Mouse (Mus musculus): ENCODE results near the gene Glipr1.

The Glipr1 gene

DNA sequence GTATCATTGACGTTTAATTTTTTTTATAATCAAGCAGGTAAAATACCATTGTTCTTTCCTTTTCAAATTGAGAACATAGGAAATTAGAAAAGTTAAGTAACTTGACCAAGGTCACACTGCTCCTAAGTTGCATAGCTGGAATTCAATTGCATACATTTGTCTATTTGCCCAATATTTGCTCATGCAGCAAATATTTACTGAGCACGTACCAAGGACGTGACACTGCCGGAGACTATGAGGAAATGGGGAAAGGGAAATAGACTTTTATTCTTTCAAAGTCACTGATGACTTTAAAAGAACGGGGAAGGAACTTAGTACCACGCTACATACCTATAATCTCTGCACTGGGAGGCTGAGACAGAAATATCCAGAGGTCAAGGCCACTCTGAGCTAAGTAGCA lies 42.0 kb downstream of the Glipr1 start:
- no peak for DNase-seq (ENCODE audit: low spot score in 2 of 2)

DNA sequence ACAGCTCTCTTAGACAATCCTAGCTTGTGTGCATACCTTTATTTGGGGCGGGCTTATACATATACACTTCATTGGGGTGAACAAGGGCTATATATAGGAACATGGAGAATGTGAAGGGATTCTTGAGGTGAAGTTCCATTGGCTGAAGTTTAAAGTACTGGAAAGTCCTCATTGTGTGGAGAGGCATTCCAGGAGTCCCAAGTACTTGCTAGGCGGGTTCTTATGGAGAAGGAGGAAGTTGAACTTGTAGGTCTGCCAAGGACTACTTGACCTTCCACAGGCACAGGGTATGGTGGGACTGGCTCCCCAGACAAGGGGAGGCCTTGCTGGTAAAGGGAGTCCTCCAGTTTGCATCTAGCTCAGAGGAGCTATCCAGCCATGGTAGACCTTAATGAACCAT lies 43.1 kb downstream of the Glipr1 start:
- DNase-seq (ENCODE audit: low spot score in 2 of 2), result no peak

DNA sequence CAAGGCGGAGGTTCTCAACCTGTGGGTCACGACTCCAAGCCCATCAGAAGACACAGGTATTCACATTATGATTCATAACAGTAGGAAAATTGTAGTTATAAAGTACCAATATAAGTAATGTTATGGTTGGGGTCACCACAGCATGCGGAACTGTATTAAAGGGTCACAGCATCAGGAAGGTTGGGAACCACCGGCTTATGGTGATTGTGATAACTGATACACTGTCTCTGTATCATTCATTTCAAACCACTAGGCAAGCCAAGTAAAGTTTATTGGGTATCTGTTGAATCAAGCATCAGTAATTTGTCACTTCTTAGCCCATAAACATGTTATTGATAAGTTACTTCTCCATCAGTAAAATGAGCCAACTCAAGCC lies 44.4 kb downstream of the Glipr1 start:
- DNase-seq (ENCODE audit: low spot score in 2 of 2), result no peak

DNA sequence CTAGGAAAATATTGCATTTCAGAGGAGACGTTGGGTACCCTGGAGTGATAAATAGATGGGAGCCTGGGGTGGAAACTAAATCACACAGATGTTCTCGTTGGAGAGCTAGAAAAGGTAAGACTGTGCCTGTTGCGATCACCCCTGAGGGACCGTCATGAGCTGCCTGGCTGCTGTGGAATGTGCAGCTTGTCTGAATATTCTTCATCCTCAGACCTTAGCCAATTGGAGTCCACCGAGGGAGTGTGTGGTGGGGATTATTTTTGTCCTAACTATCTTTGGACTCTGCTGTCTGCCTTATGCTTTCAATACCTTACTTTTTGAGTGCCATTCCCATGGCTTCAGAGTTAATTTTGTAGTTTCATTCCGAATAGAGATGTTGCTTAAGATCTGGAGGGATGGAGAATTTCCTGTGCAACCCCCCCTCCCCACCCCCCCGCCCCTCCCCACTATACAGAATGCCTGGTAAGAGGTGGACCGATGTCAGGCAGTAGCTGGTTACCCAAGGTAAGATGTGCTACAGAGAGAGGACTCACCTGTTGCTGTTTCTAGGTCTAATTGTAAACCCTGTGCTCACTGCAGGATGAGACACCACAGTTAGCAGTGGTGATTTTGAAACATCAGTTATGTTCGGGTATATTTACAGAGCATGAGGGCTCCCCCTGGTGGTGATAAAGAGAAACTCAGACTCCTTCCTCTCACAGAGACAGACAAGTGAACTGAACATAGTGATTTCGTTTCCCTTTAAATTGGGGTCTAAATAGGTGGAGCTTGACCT lies 45.0 kb downstream of the Glipr1 start:
- peak; percentile 22 to 67 for DNase-seq (ENCODE audit: low spot score in 2 of 2)

DNA sequence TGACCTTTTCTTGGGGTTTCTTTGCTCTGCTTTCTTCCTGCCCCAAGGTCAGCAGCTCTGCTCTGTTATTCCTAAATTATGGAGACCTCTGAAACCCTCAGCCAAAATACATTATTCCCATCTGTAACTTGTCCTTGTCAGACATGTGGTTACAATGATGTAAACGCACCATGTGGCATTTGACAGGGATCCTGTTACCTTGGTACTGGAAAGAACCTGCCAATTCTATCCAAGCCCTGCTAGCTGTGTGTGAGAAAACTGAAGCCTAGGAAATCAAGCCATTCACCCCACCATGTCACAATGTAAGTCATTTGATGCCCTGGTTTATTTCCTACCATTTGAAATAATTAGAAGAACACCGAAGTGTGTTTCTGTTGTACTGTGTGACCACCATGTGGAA lies 46.6 kb downstream of the Glipr1 start:
- DNase-seq (ENCODE audit: low spot score in 2 of 2), result no peak

DNA sequence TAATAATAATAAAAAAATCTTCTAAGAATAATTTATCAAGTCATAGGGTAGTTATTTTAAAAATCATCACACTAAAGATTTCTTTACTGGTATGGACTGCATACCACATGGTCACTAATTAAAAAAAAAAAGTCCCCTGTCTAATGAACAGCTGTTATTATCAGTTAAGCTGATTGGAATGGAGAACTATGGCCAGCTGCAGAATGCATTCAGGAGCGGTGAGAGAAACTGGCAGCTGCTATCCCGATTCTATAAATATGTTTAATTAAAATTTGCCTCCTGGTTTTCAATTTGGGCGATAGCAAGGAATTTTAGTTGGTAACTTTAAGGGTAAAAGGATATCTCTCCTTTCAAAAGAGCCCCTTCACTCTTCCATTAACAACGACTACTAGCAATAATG lies 53.4 kb downstream of the Glipr1 start:
- DNase-seq (ENCODE audit: low spot score in 2 of 2), result no peak

GRCm38 (mm10) chr10:111948041-111948440 lies 54.4 kb downstream of the Glipr1 start:
- no peak for DNase-seq (ENCODE audit: low spot score in 2 of 2)

GRCm38 (mm10) chr10:111945563-111945962 lies 56.9 kb downstream of the Glipr1 start:
- DNase-seq (ENCODE audit: low spot score in 2 of 2), result no peak

- no peak for DNase-seq (ENCODE audit: low spot score in 2 of 2)
Measured at GRCm38 (mm10) chr10:111943026-111943425, 59.4 kb downstream of the Glipr1 start.

- no peak for DNase-seq (ENCODE audit: low spot score in 2 of 2)
Measured at GRCm38 (mm10) chr10:111937146-111937534, 65.3 kb downstream of the Glipr1 start.

GRCm38 (mm10) chr10:111936491-111937145 lies 65.8 kb downstream of the Glipr1 start:
- no peak for DNase-seq (ENCODE audit: low spot score in 2 of 2)

DNA sequence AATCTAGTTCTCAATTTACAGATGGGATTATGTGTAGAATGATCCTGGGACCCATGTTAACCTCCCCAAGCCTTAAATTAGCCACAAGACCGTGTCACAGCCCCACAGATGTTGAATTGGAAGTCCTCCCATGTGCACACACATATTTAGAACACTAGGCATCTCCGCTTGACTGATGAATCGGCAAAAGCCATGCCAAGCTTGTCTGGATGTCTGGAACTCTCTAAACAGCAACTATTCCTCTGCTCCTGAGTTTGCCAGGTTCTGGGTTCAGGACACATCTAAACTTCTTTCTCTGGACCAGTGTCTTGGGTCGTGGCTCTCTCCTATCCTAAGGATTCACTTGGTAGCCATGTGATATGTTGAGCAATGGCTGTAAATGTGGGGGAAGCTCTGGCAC lies 66.4 kb downstream of the Glipr1 start:
- DNase-seq (ENCODE audit: low spot score in 2 of 2), result no peak

Data from thymus, postnatal 10 days (tissue).